Mouse (Mus musculus): Measurements from ENCODE around the gene Max. TPM values are rescaled to one million over a fixed set of nuclear protein-coding genes. Genes with fewer than 3 reads are reported as not detected.

Max gene
- polyA plus RNA-seq, 1 experiment from 2014 or later, result 15.2 TPM

GRCm38 (mm10) chr12:76936211-76936610 lies 25.8 kb downstream of the Max start:
- Histone ChIP-seq H3K4me3 (replicated peaks; ENCODE audit: low read depth, low read length) (no peak overlapping the region), H3K27me3 (ENCODE audit: insufficient read depth, low read length) (no peaks in the 10 kb centered on the region), H3K9ac (ENCODE audit: low read depth, low read length) (no peak overlapping the region), H3K9me3 (replicated peaks; ENCODE audit: low read length) (no peaks in the 10 kb centered on the region), H3K27ac (no peak overlapping the region), H3K4me1 (replicated peaks; ENCODE audit: insufficient read depth, low read length) (no peaks in the 10 kb centered on the region), H3K4me2 (ENCODE audit: low read length) (no peak overlapping the region), H3K36me3 (ENCODE audit: insufficient read depth, low read length) (peaks cover 48% of the 10 kb centered on the region; the same call in 1 of the 2 replicates)
- no peak for TF ChIP-seq CTCF (IDR thresholded peaks at IDR 0.05; ENCODE audit: low read depth)
- ATAC-seq (replicated peaks; ENCODE audit: low FRiP score, low read depth), result no peak
- 90% methylated on average over 10 of the region's 10 CpGs for WGBS
- DNase-seq (ENCODE audit: low spot score), result no peak

GRCm38 (mm10) chr12:76934438-76934837 lies 27.6 kb downstream of the Max start:
- 87% methylated on average over 3 of the region's 3 CpGs for WGBS
- no peaks in the 10 kb centered on the region for H3K9me3 ChIP-seq (replicated peaks; ENCODE audit: low read length)
- H3K4me2 ChIP-seq (ENCODE audit: low read length), result no peak overlapping the region
- no peaks in the 10 kb centered on the region for H3K27me3 ChIP-seq (ENCODE audit: insufficient read depth, low read length)
- no peak for TF ChIP-seq CTCF (IDR thresholded peaks at IDR 0.05; ENCODE audit: low read depth)
- H3K4me3 ChIP-seq (replicated peaks; ENCODE audit: low read depth, low read length), result no peak overlapping the region
- H3K36me3 ChIP-seq (ENCODE audit: insufficient read depth, low read length), result peaks cover 30% of the 10 kb centered on the region; the same call in 1 of the 2 replicates
- no peak for ATAC-seq (replicated peaks; ENCODE audit: low FRiP score, low read depth)
- no peaks in the 10 kb centered on the region for H3K4me1 ChIP-seq (replicated peaks; ENCODE audit: insufficient read depth, low read length)
- H3K9ac ChIP-seq (ENCODE audit: low read depth, low read length), result no peak overlapping the region
- DNase-seq (ENCODE audit: low spot score), result no peak
- H3K27ac ChIP-seq, result no peak overlapping the region

- no peak for TF ChIP-seq CTCF (IDR thresholded peaks at IDR 0.05; ENCODE audit: low read depth)
- no peak for DNase-seq (ENCODE audit: low spot score)
- Histone ChIP-seq H3K27ac (no peak overlapping the region), H3K36me3 (ENCODE audit: insufficient read depth, low read length) (peaks cover 16% of the 10 kb centered on the region; the same call in 1 of the 2 replicates), H3K9me3 (replicated peaks; ENCODE audit: low read length) (no peaks in the 10 kb centered on the region), H3K4me2 (ENCODE audit: low read length) (no peak overlapping the region), H3K4me3 (replicated peaks; ENCODE audit: low read depth, low read length) (no peak overlapping the region), H3K27me3 (ENCODE audit: insufficient read depth, low read length) (no peaks in the 10 kb centered on the region), H3K9ac (ENCODE audit: low read depth, low read length) (no peak overlapping the region), H3K4me1 (replicated peaks; ENCODE audit: insufficient read depth, low read length) (no peaks in the 10 kb centered on the region)
- ATAC-seq (replicated peaks; ENCODE audit: low FRiP score, low read depth), result no peak
- 81% methylated on average over 6 of the region's 6 CpGs for WGBS
These were observed 29.3 kb downstream of the Max start for GRCm38 (mm10) chr12:76932688-76933060.

- no peak for TF ChIP-seq CTCF (IDR thresholded peaks at IDR 0.05; ENCODE audit: low read depth)
- DNase-seq (ENCODE audit: low spot score) (no peak), ATAC-seq (replicated peaks; ENCODE audit: low FRiP score, low read depth) (no peak)
- Histone ChIP-seq H3K9ac (ENCODE audit: low read depth, low read length) (no peak overlapping the region), H3K4me1 (replicated peaks; ENCODE audit: insufficient read depth, low read length) (no peaks in the 10 kb centered on the region), H3K4me3 (replicated peaks; ENCODE audit: low read depth, low read length) (no peak overlapping the region), H3K27me3 (ENCODE audit: insufficient read depth, low read length) (no peaks in the 10 kb centered on the region), H3K36me3 (ENCODE audit: insufficient read depth, low read length) (peaks cover 13% of the 10 kb centered on the region; the same call in 1 of the 2 replicates), H3K27ac (no peak overlapping the region), H3K4me2 (ENCODE audit: low read length) (no peak overlapping the region), H3K9me3 (replicated peaks; ENCODE audit: low read length) (no peaks in the 10 kb centered on the region)
- WGBS, result 51% methylated on average over 14 of the region's 14 CpGs
These were observed 30.0 kb downstream of the Max start for GRCm38 (mm10) chr12:76931739-76932687.

- H3K27me3 ChIP-seq (ENCODE audit: insufficient read depth, low read length), result no peaks in the 10 kb centered on the region
- ATAC-seq (replicated peaks; ENCODE audit: low FRiP score, low read depth), result no peak
These were observed 31.8 kb downstream of the Max start for GRCm38 (mm10) chr12:76930177-76930576.

GRCm38 (mm10) chr12:76927539-76927938 lies 34.5 kb downstream of the Max start:
- Histone ChIP-seq H3K9me3 (replicated peaks; ENCODE audit: low read length) (no peaks in the 10 kb centered on the region), H3K4me3 (replicated peaks; ENCODE audit: low read depth, low read length) (no peak overlapping the region), H3K4me2 (ENCODE audit: low read length) (no peak overlapping the region), H3K27me3 (ENCODE audit: insufficient read depth, low read length) (no peaks in the 10 kb centered on the region), H3K27ac (no peak overlapping the region), H3K9ac (ENCODE audit: low read depth, low read length) (no peak overlapping the region), H3K4me1 (replicated peaks; ENCODE audit: insufficient read depth, low read length) (no peaks in the 10 kb centered on the region), H3K36me3 (ENCODE audit: insufficient read depth, low read length) (no peaks in the 10 kb centered on the region)
- ATAC-seq (replicated peaks; ENCODE audit: low FRiP score, low read depth) (peak; percentile 80), DNase-seq (ENCODE audit: low spot score) (no peak)
- no peak for TF ChIP-seq CTCF (IDR thresholded peaks at IDR 0.05; ENCODE audit: low read depth)
- 48% methylated on average over 10 of the region's 10 CpGs for WGBS

More at GRCm38 (mm10) chr12:76930177-76930576, 31.8 kb downstream of the Max start:
- H3K4me2 ChIP-seq (ENCODE audit: low read length), result no peak overlapping the region
- no peak overlapping the region for H3K27ac ChIP-seq
- 82% methylated on average over 6 of the region's 6 CpGs for WGBS
- no peaks in the 10 kb centered on the region for H3K4me1 ChIP-seq (replicated peaks; ENCODE audit: insufficient read depth, low read length)
- no peak overlapping the region for H3K9ac ChIP-seq (ENCODE audit: low read depth, low read length)
- no peak overlapping the region for H3K4me3 ChIP-seq (replicated peaks; ENCODE audit: low read depth, low read length)
- TF ChIP-seq CTCF (IDR thresholded peaks at IDR 0.05; ENCODE audit: low read depth), result no peak
- no peak for DNase-seq (ENCODE audit: low spot score)
- H3K36me3 ChIP-seq (ENCODE audit: insufficient read depth, low read length), result 0 out of 2 replicates have a peak, but pooled peaks cover 4% of the 10 kb centered on the region
- H3K9me3 ChIP-seq (replicated peaks; ENCODE audit: low read length), result no peaks in the 10 kb centered on the region

All from kidney, postnatal 0 days (tissue).